Mouse (Mus musculus): Measurements from ENCODE around the gene Sema5b. TPM values are rescaled to one million over a fixed set of nuclear protein-coding genes. Genes with fewer than 3 reads are reported as not detected.

Gene Sema5b
- total and polyA plus RNA-seq, 2 experiments from 2014 or later, result 0.67 to 4.8 TPM

DNA sequence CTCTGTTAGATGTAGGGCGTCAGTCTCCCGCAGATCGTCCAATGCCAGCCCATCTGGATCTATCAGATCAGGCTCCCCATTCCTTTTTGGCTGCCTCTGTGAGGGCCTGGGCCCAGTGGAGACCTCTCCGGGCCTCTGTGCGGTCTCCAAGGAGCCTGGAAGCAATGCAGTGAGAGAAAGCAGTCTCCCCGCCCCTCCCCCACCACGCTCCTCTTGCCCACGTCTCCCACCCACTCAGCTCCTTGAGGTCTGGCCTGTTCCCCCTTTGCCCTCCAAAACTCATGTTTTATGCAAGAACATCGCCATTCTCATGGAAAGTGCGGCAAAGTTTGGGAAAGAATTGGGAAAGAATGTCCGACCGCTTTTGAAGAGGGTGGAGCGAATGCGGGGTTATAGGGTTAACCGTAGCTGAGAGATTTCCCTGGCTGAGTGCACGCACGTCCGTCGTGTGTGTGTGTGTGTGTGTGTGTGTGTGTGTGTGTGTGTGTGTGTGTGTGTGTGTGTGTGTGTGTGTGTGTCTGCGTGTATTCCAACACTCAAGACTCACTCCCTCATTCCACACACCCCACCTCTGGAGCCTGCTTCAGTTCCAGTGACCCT lies 47.0 kb downstream of the Sema5b start:
- Histone ChIP-seq H3K9ac (replicated peaks; ENCODE audit: low read depth, low read length) (no peak overlapping the region), H3K4me3 (ENCODE audit: low read depth, low read length) (peak overlapping the region; percentile 29; the same call in 1 of the 2 replicates), H3K27ac (ENCODE audit: low read depth) (no peak overlapping the region), H3K27me3 (ENCODE audit: control insufficient read depth, insufficient read depth, low read length) (peaks cover 30% of the 10 kb centered on the region), H3K4me2 (ENCODE audit: low read depth, low read length) (peak overlapping the region; percentile 56), H3K9me3 (replicated peaks; ENCODE audit: control insufficient read depth, low read length) (no peaks in the 10 kb centered on the region), H3K36me3 (replicated peaks; ENCODE audit: control insufficient read depth, insufficient read depth, low read length) (no peaks in the 10 kb centered on the region), H3K4me1 (ENCODE audit: control insufficient read depth, insufficient read depth) (peaks cover 6% of the 10 kb centered on the region; the same call in 1 of the 2 replicates)
- WGBS, result 9% methylated on average over 20 of the region's 20 CpGs
- DNase-seq (ENCODE audit: low spot score), result no peak
- no peak for ATAC-seq (ENCODE audit: insufficient read depth, low read depth)
- no peak for TF ChIP-seq CTCF (IDR thresholded peaks at IDR 0.05; ENCODE audit: low read depth)

DNA sequence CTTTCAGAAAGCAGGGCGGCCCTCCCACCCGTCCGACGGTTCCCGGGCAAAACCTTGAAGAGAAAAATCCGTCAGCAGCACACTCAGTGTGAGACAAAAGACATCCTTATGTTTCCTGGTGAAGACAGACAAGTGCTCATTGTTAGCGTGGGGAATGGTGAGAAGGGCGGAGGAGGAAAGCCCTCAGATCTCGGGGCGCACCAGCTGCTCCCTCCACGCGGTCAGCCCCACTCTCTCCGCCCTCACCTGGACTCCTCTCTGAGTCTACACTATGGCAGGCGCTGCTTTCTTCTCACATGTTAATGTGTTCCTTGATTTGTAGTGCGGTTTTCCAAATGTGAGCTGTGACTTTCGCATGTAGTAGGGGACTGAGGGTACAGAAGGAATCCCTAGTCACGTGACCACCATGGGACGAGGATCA lies 47.8 kb downstream of the Sema5b start:
- DNase-seq (ENCODE audit: low spot score) (no peak), ATAC-seq (ENCODE audit: insufficient read depth, low read depth) (no peak)
- Histone ChIP-seq H3K27me3 (ENCODE audit: control insufficient read depth, insufficient read depth, low read length) (peaks cover 30% of the 10 kb centered on the region), H3K4me3 (ENCODE audit: low read depth, low read length) (no peak overlapping the region), H3K9me3 (replicated peaks; ENCODE audit: control insufficient read depth, low read length) (no peaks in the 10 kb centered on the region), H3K36me3 (replicated peaks; ENCODE audit: control insufficient read depth, insufficient read depth, low read length) (no peaks in the 10 kb centered on the region), H3K4me2 (ENCODE audit: low read depth, low read length) (no peak overlapping the region), H3K9ac (replicated peaks; ENCODE audit: low read depth, low read length) (no peak overlapping the region), H3K4me1 (ENCODE audit: control insufficient read depth, insufficient read depth) (peaks cover 6% of the 10 kb centered on the region; the same call in 1 of the 2 replicates), H3K27ac (ENCODE audit: low read depth) (no peak overlapping the region)
- 20% methylated on average over 18 of the region's 18 CpGs for WGBS
- no peak for TF ChIP-seq EP300 (IDR thresholded peaks at IDR 0.05; ENCODE audit: low read depth)
- TF ChIP-seq CTCF (IDR thresholded peaks at IDR 0.05; ENCODE audit: low read depth), result no peak

DNA sequence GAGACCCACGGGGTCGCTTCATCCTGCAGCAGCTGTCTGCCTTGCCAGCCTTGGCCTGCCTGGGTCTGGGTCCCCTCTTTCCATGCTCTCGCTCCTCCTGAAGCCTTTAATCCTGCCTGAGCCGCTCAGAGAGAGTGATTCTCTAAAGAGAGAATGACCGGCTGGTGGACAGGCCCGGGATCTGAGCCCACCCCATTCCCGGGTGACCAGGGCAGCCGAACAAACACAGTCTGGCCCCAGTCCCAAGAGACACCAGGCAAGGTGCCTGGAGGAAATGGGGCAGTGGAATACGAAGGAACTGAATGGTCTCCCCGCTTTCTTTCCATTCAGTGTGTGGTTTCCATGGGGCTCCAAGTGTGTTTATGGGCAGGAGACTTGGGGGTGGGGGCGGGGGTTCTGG lies 50.8 kb downstream of the Sema5b start:
- H3K4me3 ChIP-seq (ENCODE audit: low read depth, low read length), result no peak overlapping the region
- 41% methylated on average over 11 of the region's 11 CpGs for WGBS
- H3K36me3 ChIP-seq (replicated peaks; ENCODE audit: control insufficient read depth, insufficient read depth, low read length), result no peaks in the 10 kb centered on the region
- DNase-seq (ENCODE audit: low spot score) (no peak), ATAC-seq (ENCODE audit: insufficient read depth, low read depth) (no peak)
- no peak for TF ChIP-seq CTCF (IDR thresholded peaks at IDR 0.05; ENCODE audit: low read depth)
- no peak for TF ChIP-seq EP300 (IDR thresholded peaks at IDR 0.05; ENCODE audit: low read depth)
- peaks cover 30% of the 10 kb centered on the region for H3K27me3 ChIP-seq (ENCODE audit: control insufficient read depth, insufficient read depth, low read length)
- H3K27ac ChIP-seq (ENCODE audit: low read depth), result no peak overlapping the region
- no peak overlapping the region for H3K9ac ChIP-seq (replicated peaks; ENCODE audit: low read depth, low read length)
- H3K4me2 ChIP-seq (ENCODE audit: low read depth, low read length), result no peak overlapping the region
- no peaks in the 10 kb centered on the region for H3K9me3 ChIP-seq (replicated peaks; ENCODE audit: control insufficient read depth, low read length)
- H3K4me1 ChIP-seq (ENCODE audit: control insufficient read depth, insufficient read depth), result peaks cover 6% of the 10 kb centered on the region

DNA sequence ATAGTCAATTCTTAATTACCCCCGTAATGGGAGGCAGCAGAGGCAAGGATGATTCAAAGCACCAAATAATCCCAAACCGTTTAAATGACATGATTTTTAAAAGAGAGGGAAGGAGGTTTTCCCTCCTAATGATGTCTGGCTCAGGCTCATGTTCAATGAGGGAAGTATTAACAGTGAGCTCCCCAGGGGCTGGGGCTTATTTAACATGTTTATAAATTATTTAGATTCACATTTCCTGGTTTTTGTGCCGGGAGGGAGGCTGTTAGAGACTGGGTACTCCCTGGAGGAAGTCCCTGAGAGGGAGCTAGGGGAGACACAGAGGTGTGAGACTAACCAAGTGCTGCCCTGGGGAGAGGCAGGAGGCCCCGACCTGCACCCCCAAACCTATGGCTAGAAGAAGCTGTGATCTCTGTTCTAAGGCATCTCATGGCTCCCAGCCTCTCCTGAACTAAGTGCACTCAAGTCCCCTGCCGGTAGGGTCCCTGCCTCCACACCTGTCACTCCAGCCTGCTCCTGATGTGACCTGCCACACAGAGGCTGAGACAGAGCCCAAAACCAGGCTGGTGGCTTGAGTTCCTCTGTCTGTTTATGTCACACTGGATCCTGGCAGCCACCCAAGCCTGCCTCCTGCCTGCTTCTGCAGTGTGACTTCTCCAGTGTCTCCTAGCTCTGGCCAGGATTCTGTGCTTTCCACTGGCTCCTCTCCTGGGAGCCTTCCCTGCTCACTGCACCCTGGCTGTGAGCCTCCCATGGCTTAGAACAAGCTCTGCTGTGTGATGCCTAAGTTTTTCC lies 51.5 kb downstream of the Sema5b start:
- WGBS, result 31% methylated on average over 5 of the region's 5 CpGs
- H3K4me2 ChIP-seq (ENCODE audit: low read depth, low read length), result no peak overlapping the region
- peak; percentile 58; the same call in 1 of the 2 replicates for ATAC-seq (ENCODE audit: insufficient read depth, low read depth)
- no peak overlapping the region for H3K9ac ChIP-seq (replicated peaks; ENCODE audit: low read depth, low read length)
- H3K4me1 ChIP-seq (ENCODE audit: control insufficient read depth, insufficient read depth), result peaks cover 6% of the 10 kb centered on the region
- H3K36me3 ChIP-seq (replicated peaks; ENCODE audit: control insufficient read depth, insufficient read depth, low read length), result no peaks in the 10 kb centered on the region
- TF ChIP-seq EP300 (IDR thresholded peaks at IDR 0.05; ENCODE audit: low read depth) (no peak), CTCF (IDR thresholded peaks at IDR 0.05; ENCODE audit: low read depth) (no peak)
- peaks cover 23% of the 10 kb centered on the region for H3K27me3 ChIP-seq (ENCODE audit: control insufficient read depth, insufficient read depth, low read length)
- H3K9me3 ChIP-seq (replicated peaks; ENCODE audit: control insufficient read depth, low read length), result no peaks in the 10 kb centered on the region
- no peak for DNase-seq (ENCODE audit: low spot score)
- no peak overlapping the region for H3K4me3 ChIP-seq (ENCODE audit: low read depth, low read length)
- no peak overlapping the region for H3K27ac ChIP-seq (ENCODE audit: low read depth)

DNA sequence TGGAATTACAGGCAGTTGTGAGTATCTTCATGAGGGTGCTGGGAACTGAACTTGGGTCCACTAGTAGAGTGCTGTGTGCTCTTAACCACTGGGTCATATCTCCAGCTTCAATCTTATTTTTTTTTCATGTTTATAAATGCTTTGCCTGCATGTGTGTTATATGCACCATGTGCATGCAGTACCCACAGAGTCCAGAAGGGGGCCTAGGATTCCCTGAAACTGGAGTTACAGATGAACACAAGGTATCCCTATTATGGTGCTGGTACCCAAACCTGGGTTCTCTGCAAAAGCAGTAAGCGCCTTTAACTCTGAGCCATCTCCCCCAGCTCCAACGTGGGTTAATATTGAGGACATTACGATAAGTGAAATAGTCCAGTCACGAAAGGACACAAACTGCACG lies 52.5 kb downstream of the Sema5b start:
- no peak overlapping the region for H3K27ac ChIP-seq (ENCODE audit: low read depth)
- H3K9ac ChIP-seq (replicated peaks; ENCODE audit: low read depth, low read length), result no peak overlapping the region
- no peak overlapping the region for H3K4me2 ChIP-seq (ENCODE audit: low read depth, low read length)
- no peak overlapping the region for H3K4me3 ChIP-seq (ENCODE audit: low read depth, low read length)
- peaks cover 25% of the 10 kb centered on the region; the same call in 1 of the 2 replicates for H3K27me3 ChIP-seq (ENCODE audit: control insufficient read depth, insufficient read depth, low read length)
- ATAC-seq (ENCODE audit: insufficient read depth, low read depth), result no peak
- no peaks in the 10 kb centered on the region for H3K36me3 ChIP-seq (replicated peaks; ENCODE audit: control insufficient read depth, insufficient read depth, low read length)
- no peak for DNase-seq (ENCODE audit: low spot score)
- peaks cover 4% of the 10 kb centered on the region; the same call in 1 of the 2 replicates for H3K4me1 ChIP-seq (ENCODE audit: control insufficient read depth, insufficient read depth)
- TF ChIP-seq CTCF (IDR thresholded peaks at IDR 0.05; ENCODE audit: low read depth), result no peak
- TF ChIP-seq EP300 (IDR thresholded peaks at IDR 0.05; ENCODE audit: low read depth), result no peak
- H3K9me3 ChIP-seq (replicated peaks; ENCODE audit: control insufficient read depth, low read length), result no peaks in the 10 kb centered on the region
- WGBS, result 77% methylated on average over 5 of the region's 5 CpGs
